Mouse (Mus musculus): ENCODE data around the gene Tex36. TPM values are rescaled to one million over a fixed set of nuclear protein-coding genes. Genes with fewer than 3 reads are reported as not detected.

The Tex36 gene
- polyA plus RNA-seq, 1 experiment, result not detected

DNA sequence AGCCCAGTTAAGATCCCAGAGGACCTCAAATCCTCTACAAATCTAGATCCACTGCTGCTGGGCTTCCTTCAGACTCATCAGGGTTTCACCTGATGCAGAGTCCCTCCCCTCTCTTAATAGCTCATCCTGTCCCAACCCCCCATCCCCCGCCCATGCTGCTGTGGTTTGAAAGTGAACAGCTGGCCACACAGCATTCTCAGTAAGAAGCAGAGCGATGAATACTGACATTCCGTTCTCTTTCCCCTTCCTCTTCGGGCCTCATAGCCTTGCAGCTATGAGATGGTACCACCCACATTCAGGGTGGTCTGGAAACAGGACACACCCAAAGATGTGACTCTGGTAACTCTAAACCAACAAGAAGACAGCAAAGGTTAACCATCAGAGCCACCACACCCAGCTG, 25.1 kb downstream of the Tex36 start:
- Histone ChIP-seq H3K4me2 (ENCODE audit: low read depth) (no peak overlapping the region), H3ac (ENCODE audit: control insufficient read depth, insufficient read length) (no peak overlapping the region), H3K27me3 (ENCODE audit: control insufficient read depth, insufficient read depth, insufficient read length) (peaks cover 15% of the 10 kb centered on the region), H3K4me3 (no peak overlapping the region), H3K79me2 (ENCODE audit: control insufficient read depth, insufficient read depth) (no peaks in the 10 kb centered on the region), H3K36me3 (ENCODE audit: control insufficient read depth, insufficient read depth) (no peaks in the 10 kb centered on the region)
- TF ChIP-seq USF1 (IDR thresholded peaks at IDR 0.05; ENCODE audit: low read depth) (no peak), CEBPB (IDR thresholded peaks at IDR 0.05; ENCODE audit: insufficient read depth, poor library complexity, severe bottlenecking) (no peak), MAX (IDR thresholded peaks at IDR 0.05; ENCODE audit: low read depth) (no peak), SRF (IDR thresholded peaks at IDR 0.05; ENCODE audit: control insufficient read depth, insufficient read length, low read depth) (no peak), REST (IDR thresholded peaks at IDR 0.05; ENCODE audit: insufficient read depth, insufficient read length) (no peak), POLR2AphosphoS2 (IDR thresholded peaks at IDR 0.05; ENCODE audit: insufficient read length, low read depth) (no peak), POLR2A (IDR thresholded peaks at IDR 0.05; ENCODE audit: insufficient read length, low read depth) (no peak), TCF12 (IDR thresholded peaks at IDR 0.05; ENCODE audit: insufficient read depth, poor library complexity, severe bottlenecking) (no peak), MYOD1 (IDR thresholded peaks at IDR 0.05; ENCODE audit: control insufficient read depth in 1 of 3, insufficient read length in 2 of 3, low read depth in 2 of 3) (no peak), E2F4 (IDR thresholded peaks at IDR 0.05; ENCODE audit: insufficient read depth) (no peak), TCF3 (IDR thresholded peaks at IDR 0.05; ENCODE audit: insufficient read length, low read depth) (no peak), MYOG (IDR thresholded peaks at IDR 0.05; ENCODE audit: control insufficient read depth in 1 of 3, insufficient read depth in 1 of 3, insufficient read length in 2 of 3, low read depth in 2 of 3) (no peak)

DNA sequence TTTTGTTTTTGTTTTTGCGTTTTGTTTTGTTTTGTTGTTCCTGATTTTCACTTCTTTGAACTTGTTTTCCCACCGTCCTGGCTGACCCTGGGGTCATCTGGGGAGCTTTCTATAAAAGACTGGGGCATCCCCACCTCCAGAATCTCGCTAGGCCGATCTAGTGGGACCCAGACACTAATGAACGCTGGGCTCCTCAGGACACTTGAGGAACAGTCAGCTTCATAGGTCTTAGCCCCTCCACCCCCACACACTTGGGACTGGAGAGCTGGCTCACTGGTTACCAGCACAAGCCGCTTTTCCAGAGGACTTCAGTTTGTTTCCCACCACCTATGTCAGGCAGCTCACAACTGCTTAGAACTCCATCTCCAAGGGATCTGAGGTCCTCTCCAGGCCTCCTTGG, 25.7 kb downstream of the Tex36 start:
- no peak for TF ChIP-seq CEBPB (IDR thresholded peaks at IDR 0.05; ENCODE audit: insufficient read depth, poor library complexity, severe bottlenecking)
- no peak for TF ChIP-seq MYOG (IDR thresholded peaks at IDR 0.05; ENCODE audit: control insufficient read depth in 1 of 3, insufficient read depth in 1 of 3, insufficient read length in 2 of 3, low read depth in 2 of 3)
- no peak for TF ChIP-seq MAX (IDR thresholded peaks at IDR 0.05; ENCODE audit: low read depth)
- no peak for TF ChIP-seq MYOD1 (IDR thresholded peaks at IDR 0.05; ENCODE audit: control insufficient read depth in 1 of 3, insufficient read length in 2 of 3, low read depth in 2 of 3)
- no peak for TF ChIP-seq USF1 (IDR thresholded peaks at IDR 0.05; ENCODE audit: low read depth)
- no peak overlapping the region for H3K4me2 ChIP-seq (ENCODE audit: low read depth)

DNA sequence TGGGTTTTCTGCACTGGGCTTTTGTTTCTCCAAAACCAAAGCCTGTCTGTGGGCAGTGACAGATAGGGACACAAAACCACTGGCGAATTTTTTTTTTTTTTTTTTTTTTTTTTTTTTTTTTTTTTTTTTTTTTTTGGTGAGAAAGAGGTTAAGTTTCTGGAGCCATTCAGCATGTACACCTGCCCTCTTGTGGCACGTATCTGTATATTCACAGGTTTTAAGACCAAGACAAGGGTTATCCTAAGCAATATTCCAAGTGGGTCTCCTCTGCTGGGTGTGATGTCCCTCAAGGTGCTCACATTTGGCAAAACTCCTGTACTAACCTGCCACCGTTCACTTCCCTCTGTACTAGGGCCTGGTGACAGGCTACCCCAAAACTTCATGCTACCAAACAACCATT, 30.0 kb downstream of the Tex36 start:
- Histone ChIP-seq H3K27me3 (ENCODE audit: control insufficient read depth, insufficient read depth, insufficient read length) (peaks cover 19% of the 10 kb centered on the region), H3K4me3 (no peak overlapping the region), H3K4me2 (ENCODE audit: low read depth) (no peak overlapping the region), H3ac (ENCODE audit: control insufficient read depth, insufficient read length) (no peak overlapping the region), H3K36me3 (ENCODE audit: control insufficient read depth, insufficient read depth) (no peaks in the 10 kb centered on the region), H3K79me2 (ENCODE audit: control insufficient read depth, insufficient read depth) (no peaks in the 10 kb centered on the region)
- TF ChIP-seq REST (IDR thresholded peaks at IDR 0.05; ENCODE audit: insufficient read depth, insufficient read length) (no peak), POLR2AphosphoS2 (IDR thresholded peaks at IDR 0.05; ENCODE audit: insufficient read length, low read depth) (no peak), SRF (IDR thresholded peaks at IDR 0.05; ENCODE audit: control insufficient read depth, insufficient read length, low read depth) (no peak), TCF3 (IDR thresholded peaks at IDR 0.05; ENCODE audit: insufficient read length, low read depth) (no peak), POLR2A (IDR thresholded peaks at IDR 0.05; ENCODE audit: insufficient read length, low read depth) (no peak), MAX (IDR thresholded peaks at IDR 0.05; ENCODE audit: low read depth) (no peak), MYOD1 (IDR thresholded peaks at IDR 0.05; ENCODE audit: control insufficient read depth in 1 of 3, insufficient read length in 2 of 3, low read depth in 2 of 3) (no peak), CEBPB (IDR thresholded peaks at IDR 0.05; ENCODE audit: insufficient read depth, poor library complexity, severe bottlenecking) (no peak), E2F4 (IDR thresholded peaks at IDR 0.05; ENCODE audit: insufficient read depth) (no peak), MYOG (IDR thresholded peaks at IDR 0.05; ENCODE audit: control insufficient read depth in 1 of 3, insufficient read depth in 1 of 3, insufficient read length in 2 of 3, low read depth in 2 of 3) (no peak), TCF12 (IDR thresholded peaks at IDR 0.05; ENCODE audit: insufficient read depth, poor library complexity, severe bottlenecking) (no peak), USF1 (IDR thresholded peaks at IDR 0.05; ENCODE audit: low read depth) (no peak)

More for the DNA sequence above, 25.7 kb downstream of the Tex36 start:
- H3K79me2 ChIP-seq (ENCODE audit: control insufficient read depth, insufficient read depth), result no peaks in the 10 kb centered on the region
- H3ac ChIP-seq (ENCODE audit: control insufficient read depth, insufficient read length), result no peak overlapping the region
- no peaks in the 10 kb centered on the region for H3K36me3 ChIP-seq (ENCODE audit: control insufficient read depth, insufficient read depth)
- peaks cover 15% of the 10 kb centered on the region for H3K27me3 ChIP-seq (ENCODE audit: control insufficient read depth, insufficient read depth, insufficient read length)
- H3K4me3 ChIP-seq, result no peak overlapping the region

DNA sequence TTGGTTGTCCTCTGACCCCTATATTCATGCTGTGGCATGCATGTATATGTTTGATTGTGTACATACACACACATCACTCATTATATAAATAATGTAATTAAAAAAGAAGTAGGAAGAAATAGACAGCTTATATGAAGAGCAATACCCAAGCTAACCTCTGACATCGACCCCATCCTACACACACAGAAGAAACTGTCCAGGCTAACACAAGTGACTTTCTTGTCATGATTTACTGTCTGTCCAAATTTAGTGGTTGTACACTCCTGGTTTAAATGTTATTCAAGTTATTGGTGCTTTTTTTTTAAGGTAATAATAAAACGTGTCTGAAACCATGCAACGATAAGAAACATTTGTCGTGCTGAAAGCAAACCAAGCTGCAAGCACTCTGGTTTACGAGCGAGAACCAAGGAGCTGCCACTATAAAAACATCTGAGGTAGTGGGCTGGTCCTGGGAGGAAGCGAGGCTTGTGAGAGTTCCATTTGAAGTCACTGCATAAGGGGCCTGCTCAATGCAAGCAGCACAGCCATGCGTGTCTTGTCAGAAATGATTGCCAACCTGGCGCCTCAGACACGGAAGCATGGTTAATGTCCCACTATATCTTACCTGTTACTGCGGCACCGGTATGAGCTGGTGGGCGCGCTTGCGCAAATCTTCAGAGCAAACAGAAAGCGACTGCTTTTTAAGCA, 32.6 kb downstream of the Tex36 start:
- Histone ChIP-seq H3K4me3 (no peak overlapping the region), H3K79me2 (ENCODE audit: control insufficient read depth, insufficient read depth) (no peaks in the 10 kb centered on the region), H3K4me2 (ENCODE audit: low read depth) (no peak overlapping the region), H3K27me3 (ENCODE audit: control insufficient read depth, insufficient read depth, insufficient read length) (peaks cover 13% of the 10 kb centered on the region), H3ac (ENCODE audit: control insufficient read depth, insufficient read length) (no peak overlapping the region), H3K36me3 (ENCODE audit: control insufficient read depth, insufficient read depth) (no peaks in the 10 kb centered on the region)
- TF ChIP-seq REST (IDR thresholded peaks at IDR 0.05; ENCODE audit: insufficient read depth, insufficient read length), result no peak
- TF ChIP-seq MAX (IDR thresholded peaks at IDR 0.05; ENCODE audit: low read depth), result no peak
- no peak for TF ChIP-seq E2F4 (IDR thresholded peaks at IDR 0.05; ENCODE audit: insufficient read depth)
- TF ChIP-seq TCF3 (IDR thresholded peaks at IDR 0.05; ENCODE audit: insufficient read length, low read depth), result no peak
- no peak for TF ChIP-seq POLR2AphosphoS2 (IDR thresholded peaks at IDR 0.05; ENCODE audit: insufficient read length, low read depth)
- TF ChIP-seq TCF12 (IDR thresholded peaks at IDR 0.05; ENCODE audit: insufficient read depth, poor library complexity, severe bottlenecking), result no peak
- no peak for TF ChIP-seq SRF (IDR thresholded peaks at IDR 0.05; ENCODE audit: control insufficient read depth, insufficient read length, low read depth)
- no peak for TF ChIP-seq CEBPB (IDR thresholded peaks at IDR 0.05; ENCODE audit: insufficient read depth, poor library complexity, severe bottlenecking)
- TF ChIP-seq POLR2A (IDR thresholded peaks at IDR 0.05; ENCODE audit: insufficient read length, low read depth), result no peak
- TF ChIP-seq USF1 (IDR thresholded peaks at IDR 0.05; ENCODE audit: low read depth), result no peak
- no peak for TF ChIP-seq MYOG (IDR thresholded peaks at IDR 0.05; ENCODE audit: control insufficient read depth in 1 of 3, insufficient read depth in 1 of 3, insufficient read length in 2 of 3, low read depth in 2 of 3)
- no peak for TF ChIP-seq MYOD1 (IDR thresholded peaks at IDR 0.05; ENCODE audit: control insufficient read depth in 1 of 3, insufficient read length in 2 of 3, low read depth in 2 of 3)
